Mouse (Mus musculus) heart, postnatal 14 days (tissue): ENCODE results near the gene Ftsj3. TPM values are rescaled to one million over a fixed set of nuclear protein-coding genes. Genes with fewer than 3 reads are reported as not detected.

Source experiments
- DNase-seq, 2 experiments: peaks; one replicate each; pipeline ENCODE4 v3.0.0; 2021 to 2022
- intact Hi-C: fragments of 180-260 bp; cut with DNase I; formaldehyde crosslinking; loops from one replicate; pipeline ENCODE4 v1.15.1; 2025
- long read RNA-seq, 2 experiments: library from polyadenylated mRNA; stranded (forward); transcript quantifications; one replicate each; pipeline ENCODE4 v2.0.0; 2021
- total RNA-seq, 2 experiments: library from RNA; stranded (reverse); gene quantifications; 2 replicates each; pipeline ENCODE4 v1.2.3; 2021

Ftsj3 gene
- 10 to 100 TPM; 19.3 to 21.4 TPM for total RNA-seq
- long read RNA-seq, experiment 1, transcript Ftsj3-201 (21 exons, 3,144 nt): major isoform, 23 of 30 reads
- long read RNA-seq, experiment 1, partial matches to known transcripts: 4 of 30 reads
- long read RNA-seq, experiment 1, other reads (novel, unspliced or antisense): 3 of 30 reads
- long read RNA-seq, experiment 2, transcript Ftsj3-201 (21 exons, 3,144 nt): major isoform, 28 of 34 reads
- long read RNA-seq, experiment 2, partial matches to known transcripts: 4 of 34 reads
- long read RNA-seq, experiment 2, other reads (novel, unspliced or antisense): 2 of 34 reads

- intact Hi-C loops: loop anchor here (2.0 kb wide), 2 partner anchors 15 to 71 kb away; no protein-coding TSS in a partner anchor
- DNase-seq: peak; percentile 98 to 99
These were observed at the start of gene Ftsj3, which contains the start of gene Psmc5 for GRCm38 (mm10) chr11:106255685-106256451. Ftsj3 (minus strand) TSS chr11:106256079. Psmc5 (plus strand) TSS chr11:106256154.

- intact Hi-C loops: no loop called here
- no peak for DNase-seq
These were observed 49.6 kb upstream of the Ftsj3 start for GRCm38 (mm10) chr11:106305348-106306064.

GRCm38 (mm10) chr11:106302634-106303033, 46.8 kb upstream of the Ftsj3 start:
- DNase-seq: peak; percentile 72 to 83
- intact Hi-C loops: loop anchor here (1.0 kb wide), 2 partner anchors 23 to 90 kb away; no protein-coding TSS in a partner anchor

- no peak for DNase-seq
- intact Hi-C loops: loop anchor here (1.0 kb wide), 3 partner anchors 24 to 91 kb away; no protein-coding TSS in a partner anchor
These were observed 45.9 kb upstream of the Ftsj3 start, which contains the start of gene Gh for GRCm38 (mm10) chr11:106301765-106302164. Gh (minus strand) TSS chr11:106301865.

GRCm38 (mm10) chr11:106291861-106292260, 36.0 kb upstream of the Ftsj3 start:
- no peak for DNase-seq
- intact Hi-C loops: no loop called here

GRCm38 (mm10) chr11:106290376-106290775, 34.5 kb upstream of the Ftsj3 start:
- DNase-seq: no peak
- intact Hi-C loops: no loop called here

- DNase-seq: peak; percentile 71 to 81
- intact Hi-C loops: no loop called here
These were observed 33.5 kb upstream of the Ftsj3 start for GRCm38 (mm10) chr11:106289369-106289768.

- no peak for DNase-seq
- intact Hi-C loops: no loop called here
These were observed 31.1 kb upstream of the Ftsj3 start for GRCm38 (mm10) chr11:106286987-106287386.

- intact Hi-C loops: no loop called here
- no peak for DNase-seq
These were observed 30.3 kb upstream of the Ftsj3 start for GRCm38 (mm10) chr11:106286206-106286605.

GRCm38 (mm10) chr11:106284126-106284525, 28.2 kb upstream of the Ftsj3 start:
- intact Hi-C loops: no loop called here
- DNase-seq: no peak

GRCm38 (mm10) chr11:106283371-106283770, 27.5 kb upstream of the Ftsj3 start:
- DNase-seq: no peak
- intact Hi-C loops: no loop called here

GRCm38 (mm10) chr11:106282452-106282851, 26.6 kb upstream of the Ftsj3 start:
- intact Hi-C loops: no loop called here
- no peak for DNase-seq

GRCm38 (mm10) chr11:106276454-106276853, 20.6 kb upstream of the Ftsj3 start, which contains the start of gene Tcam1:
Tcam1 (plus strand) TSS chr11:106276672.
- intact Hi-C loops: no loop called here

GRCm38 (mm10) chr11:106274971-106275411, 19.1 kb upstream of the Ftsj3 start:
- intact Hi-C loops: loop anchor here (5.0 kb wide), 1 partner anchor 58 kb away; the partner anchor contains the start of genes Ccdc47 and Ddx42
- DNase-seq: peak in 1 of 2 experiments; percentile 50

More at GRCm38 (mm10) chr11:106276454-106276853, 20.6 kb upstream of the Ftsj3 start, which contains the start of gene Tcam1:
- DNase-seq: peak; percentile 92 to 97

- intact Hi-C loops: loop anchor here (5.0 kb wide), 1 partner anchor 57 kb away; the partner anchor contains the start of genes Ccdc47 and Ddx42
These were observed 18.5 kb upstream of the Ftsj3 start for GRCm38 (mm10) chr11:106274374-106274773.

GRCm38 (mm10) chr11:106273811-106274210, 17.9 kb upstream of the Ftsj3 start:
- intact Hi-C loops: loop anchor here (5.0 kb wide), 1 partner anchor 57 kb away; the partner anchor contains the start of genes Ccdc47 and Ddx42
- DNase-seq: no peak

More at GRCm38 (mm10) chr11:106274374-106274773, 18.5 kb upstream of the Ftsj3 start:
- no peak for DNase-seq

GRCm38 (mm10) chr11:106273311-106273684, 17.4 kb upstream of the Ftsj3 start:
- intact Hi-C loops: loop anchor here (5.0 kb wide), 1 partner anchor 56 kb away; the partner anchor contains the start of genes Ccdc47 and Ddx42
- no peak for DNase-seq

GRCm38 (mm10) chr11:106272644-106273310, 16.9 kb upstream of the Ftsj3 start, which contains the start of gene Smarcd2:
Smarcd2 (minus strand) TSS chr11:106272972.
- intact Hi-C loops: loop anchor here (5.0 kb wide), 1 partner anchor 55 kb away; the partner anchor contains the start of genes Ccdc47 and Ddx42

More at GRCm38 (mm10) chr11:106272644-106273310, 16.9 kb upstream of the Ftsj3 start, which contains the start of gene Smarcd2:
- DNase-seq: peak; percentile 99
